Mouse (Mus musculus) forelimb bud, embryonic 11.5 days (tissue): ENCODE data around the gene Auts2.

ENCODE experiments used
- DNase-seq: peaks from one replicate; pipeline ENCODE4 v3.0.0-alpha.2; 2012; ENCODE audit warnings: low read depth, low spot score

Gene Auts2

DNA sequence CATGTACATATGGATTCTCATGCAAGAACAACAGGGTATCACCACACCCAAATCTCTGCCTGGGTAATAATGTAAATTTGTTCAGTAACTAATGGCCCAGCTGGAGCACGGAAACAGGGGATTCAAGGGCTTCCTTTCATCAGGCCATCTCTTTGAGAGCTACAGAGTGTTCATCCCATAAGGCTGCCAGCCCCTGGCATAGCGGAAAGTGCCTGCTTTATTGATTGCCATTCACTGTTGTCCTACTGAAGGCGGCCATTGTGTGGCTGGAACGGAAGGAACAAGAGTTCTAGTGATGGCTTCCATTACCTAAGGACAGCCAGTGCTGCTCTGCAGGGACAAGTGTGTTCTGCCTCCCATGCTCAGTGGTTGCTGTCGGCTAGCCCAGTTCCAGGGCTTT, 865.6 kb downstream of the Auts2 start:
- no peak for DNase-seq

DNA sequence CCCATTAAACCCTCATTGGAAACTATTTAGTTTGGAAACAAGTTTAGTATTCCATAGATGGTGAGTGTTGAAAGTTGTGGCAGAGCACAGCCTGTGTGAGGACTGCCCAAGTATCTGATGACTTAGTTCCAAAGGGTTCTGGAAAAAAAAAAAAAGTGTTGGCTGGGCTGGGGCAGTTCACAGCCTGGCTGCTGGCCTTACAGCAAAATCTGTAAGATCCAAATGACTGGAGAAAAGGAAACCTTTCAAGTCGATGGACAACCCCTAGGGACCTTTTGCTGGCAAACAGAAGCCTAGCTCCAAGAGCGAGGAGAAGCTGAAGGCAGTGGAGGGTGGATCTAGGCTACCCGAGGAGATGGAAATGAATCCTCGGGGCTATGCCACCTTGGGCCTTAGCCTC, 869.4 kb downstream of the Auts2 start:
- no peak for DNase-seq

DNA sequence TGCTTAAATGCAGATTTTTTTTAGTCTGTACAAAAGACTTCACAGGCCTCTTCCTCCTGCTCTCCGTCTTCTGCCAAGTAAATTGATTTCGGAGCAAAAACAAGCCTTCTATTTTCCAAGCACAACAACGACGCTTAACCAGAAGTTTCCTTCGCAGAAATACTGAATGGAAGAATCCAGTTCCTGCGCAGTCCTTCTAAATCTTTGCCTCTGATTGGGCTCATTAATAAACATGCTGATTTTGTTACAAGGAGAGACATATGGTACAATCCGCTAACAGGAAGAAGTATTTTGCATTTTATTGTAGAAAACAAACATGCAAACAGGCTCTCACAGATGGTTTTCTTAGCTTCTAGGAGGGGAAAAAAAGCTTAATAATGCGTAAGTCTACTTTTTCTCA, 878.1 kb downstream of the Auts2 start:
- no peak for DNase-seq

DNA sequence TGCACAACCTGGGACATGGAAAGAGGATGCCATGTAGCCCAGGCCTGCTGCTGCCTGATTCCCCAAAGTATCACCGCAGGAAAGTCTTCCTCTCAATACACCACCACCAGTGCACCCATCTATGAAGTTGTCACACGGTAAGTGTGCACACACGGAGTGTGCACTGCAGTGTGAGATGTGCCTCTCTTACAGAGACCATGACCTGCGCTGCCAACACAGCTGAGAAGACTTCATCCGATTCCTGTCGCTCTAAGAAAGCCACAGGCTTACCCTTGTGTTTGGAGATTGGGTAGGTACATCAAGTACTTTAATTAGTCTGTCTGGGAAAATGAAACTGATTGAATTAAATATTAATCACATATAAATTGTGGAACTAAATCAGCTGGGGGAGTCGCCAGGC, 878.5 kb downstream of the Auts2 start:
- no peak for DNase-seq

DNA sequence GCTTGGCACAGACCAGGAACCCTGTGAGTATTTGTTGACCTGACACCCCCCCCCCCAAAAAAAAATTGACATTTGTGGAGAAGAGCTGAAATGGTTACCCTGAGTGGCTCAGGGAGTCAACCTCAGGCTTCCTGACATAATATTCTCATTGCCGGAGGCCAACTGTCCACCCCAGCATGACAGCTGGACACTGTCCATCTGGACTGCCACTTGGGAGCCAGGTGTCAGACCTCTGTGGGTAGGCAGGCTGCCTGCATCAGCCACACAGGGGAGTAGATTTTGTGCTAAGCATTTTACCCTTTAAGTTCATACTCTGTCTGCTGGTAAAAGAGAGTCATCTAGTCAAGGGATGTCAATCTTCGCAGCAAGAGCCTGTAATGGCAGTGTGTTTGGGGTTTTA, 880.5 kb downstream of the Auts2 start:
- DNase-seq, result no peak

DNA sequence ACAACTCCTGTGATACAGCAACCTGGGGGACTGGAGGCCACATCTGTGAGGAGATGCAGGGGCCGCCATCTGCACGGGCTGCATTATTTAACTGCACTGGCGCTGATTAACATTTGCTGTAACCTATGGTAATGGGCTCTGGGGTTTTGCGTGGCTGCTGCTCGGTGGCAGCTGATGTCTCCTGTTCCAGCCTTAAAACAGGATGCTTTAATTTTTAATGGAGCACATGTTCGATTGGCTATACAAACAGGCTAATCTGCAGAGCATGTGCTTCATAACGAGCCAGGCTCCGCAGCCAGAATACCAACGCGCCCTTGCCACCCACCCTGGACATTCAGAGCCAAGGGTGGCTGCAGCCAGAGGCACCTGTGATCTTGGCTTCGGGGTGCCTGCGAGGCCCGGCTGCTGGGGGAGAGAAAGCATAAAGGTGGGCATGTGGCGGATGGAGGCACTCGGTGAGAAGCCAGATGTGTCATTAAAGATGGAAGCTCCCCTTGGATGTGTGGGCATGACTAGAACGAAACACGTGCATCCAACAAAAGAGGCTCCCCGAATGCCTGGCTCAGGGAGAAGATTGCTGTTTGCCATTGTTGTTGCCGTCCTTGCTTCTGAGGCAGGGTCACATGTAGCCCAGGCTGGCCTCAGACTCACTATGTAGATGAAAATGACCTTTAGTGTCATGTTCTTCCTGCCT, 884.2 kb downstream of the Auts2 start:
- DNase-seq, result no peak

DNA sequence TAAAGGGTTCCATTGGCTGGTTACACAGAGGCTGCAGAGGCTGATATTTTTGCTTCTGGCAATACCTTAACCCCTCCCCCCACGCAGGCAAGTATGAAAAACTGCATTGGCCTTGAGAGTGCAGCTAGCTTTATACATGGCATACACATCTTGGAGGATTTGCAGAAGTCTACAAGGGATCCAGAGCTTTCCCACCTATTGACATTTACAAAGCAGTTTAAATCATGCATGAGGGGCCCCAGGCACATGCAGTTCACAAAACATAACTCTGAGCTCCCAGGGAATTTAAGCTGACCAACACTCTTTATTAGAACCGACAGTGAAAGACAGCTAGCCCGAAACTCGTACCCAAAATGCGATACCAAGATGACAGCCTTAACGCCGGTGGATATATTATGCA, 888.9 kb downstream of the Auts2 start:
- DNase-seq, result no peak

DNA sequence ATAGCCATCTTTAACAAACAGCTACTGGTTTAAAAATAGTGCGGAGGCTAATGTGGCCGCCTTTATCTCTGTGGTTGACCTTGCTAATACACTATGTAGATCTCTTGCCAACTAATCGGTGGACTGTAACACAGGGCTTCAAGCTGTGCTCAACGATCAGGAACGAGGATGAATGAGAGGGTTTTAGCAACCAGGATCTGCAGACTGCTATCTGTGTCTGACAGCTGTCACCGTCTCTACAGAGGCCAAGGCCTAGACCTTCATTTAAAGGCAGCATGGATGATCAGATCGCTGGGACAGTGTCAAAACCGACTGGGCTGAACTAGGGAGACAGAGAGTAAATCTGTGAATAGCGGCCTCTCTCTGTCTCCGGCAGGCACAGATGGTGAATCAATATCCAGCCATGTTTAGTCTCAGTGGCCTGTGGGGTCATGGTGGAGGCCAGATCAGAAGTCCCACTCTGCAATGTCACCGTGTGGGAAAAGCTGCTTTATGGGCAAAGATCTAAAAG, 892.7 kb downstream of the Auts2 start:
- DNase-seq, result peak; percentile 49

DNA sequence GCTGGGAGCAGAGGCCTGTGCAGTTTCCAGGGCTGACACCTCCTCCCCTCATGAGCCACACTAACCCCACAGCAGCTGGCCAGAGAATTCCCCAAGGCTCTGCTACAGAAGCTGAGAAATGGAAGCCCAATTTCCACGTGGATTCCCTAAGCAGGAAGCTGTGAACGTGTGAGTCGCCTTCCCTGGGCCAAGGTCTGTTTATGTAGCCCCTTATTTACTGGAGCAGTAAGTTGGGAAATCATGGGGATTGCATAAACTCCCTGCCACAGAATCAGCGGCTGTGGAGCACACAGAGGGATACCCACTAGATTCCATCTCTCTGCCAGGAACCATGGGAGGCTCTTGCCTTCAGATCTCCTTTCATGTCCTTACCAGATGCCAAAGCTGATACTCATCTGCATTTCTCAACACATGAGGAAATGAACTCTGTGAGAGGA, 895.4 kb downstream of the Auts2 start:
- DNase-seq, result peak; percentile 70

DNA sequence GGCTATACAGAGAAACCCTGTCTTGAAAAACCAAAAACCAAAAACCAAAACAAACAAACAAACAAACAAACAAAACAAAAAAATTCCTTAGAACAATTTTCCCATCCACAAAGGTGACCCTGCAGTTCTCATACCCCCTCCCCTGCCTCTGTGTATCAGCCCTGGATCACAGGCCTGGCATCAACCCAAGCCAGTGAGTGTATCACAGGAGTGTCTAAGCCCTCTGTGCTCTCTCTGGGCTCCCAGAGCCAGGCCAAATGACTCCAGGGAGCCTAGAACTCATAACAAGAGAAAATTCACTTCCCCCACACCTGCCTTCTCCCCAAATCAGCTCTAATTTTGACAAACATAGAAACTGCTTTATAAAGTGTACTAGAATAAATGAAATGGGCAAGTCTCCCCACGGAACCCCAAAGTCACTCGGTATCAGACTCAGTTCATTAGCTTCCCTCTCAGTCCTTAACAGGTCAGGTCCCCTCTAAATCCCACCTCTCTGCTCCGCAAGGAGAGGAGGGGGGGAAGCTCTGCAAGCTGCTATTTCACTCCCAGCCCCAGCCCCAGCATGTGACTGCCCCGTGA, 896.0 kb downstream of the Auts2 start:
- no peak for DNase-seq

DNA sequence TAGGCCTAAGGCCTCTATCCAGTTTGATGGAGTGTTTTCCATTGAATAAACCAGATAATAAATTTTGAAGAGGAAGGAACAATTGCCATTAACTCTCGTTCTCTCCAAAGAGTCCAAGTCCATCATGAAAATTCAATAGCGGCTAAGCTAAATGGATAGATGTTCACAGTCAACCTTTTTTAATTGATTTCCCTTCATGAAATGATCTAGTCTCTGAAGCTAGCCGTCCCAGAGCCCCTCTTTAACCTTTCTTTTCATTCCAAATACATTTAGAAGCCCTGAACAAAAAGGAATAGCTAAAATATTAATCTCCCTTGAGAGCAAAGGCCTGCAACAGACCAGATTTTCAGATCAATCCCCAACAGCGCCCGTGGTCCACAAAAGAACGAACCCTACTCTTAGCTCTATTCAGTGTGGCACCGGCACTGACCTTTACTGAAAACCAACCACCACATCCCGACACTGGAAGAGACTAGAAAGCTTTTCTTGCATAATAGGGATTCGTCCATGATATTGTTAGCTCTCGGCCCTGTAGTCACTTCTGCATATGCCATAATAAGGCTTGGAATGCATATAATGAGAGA, 896.9 kb downstream of the Auts2 start:
- DNase-seq, result no peak

DNA sequence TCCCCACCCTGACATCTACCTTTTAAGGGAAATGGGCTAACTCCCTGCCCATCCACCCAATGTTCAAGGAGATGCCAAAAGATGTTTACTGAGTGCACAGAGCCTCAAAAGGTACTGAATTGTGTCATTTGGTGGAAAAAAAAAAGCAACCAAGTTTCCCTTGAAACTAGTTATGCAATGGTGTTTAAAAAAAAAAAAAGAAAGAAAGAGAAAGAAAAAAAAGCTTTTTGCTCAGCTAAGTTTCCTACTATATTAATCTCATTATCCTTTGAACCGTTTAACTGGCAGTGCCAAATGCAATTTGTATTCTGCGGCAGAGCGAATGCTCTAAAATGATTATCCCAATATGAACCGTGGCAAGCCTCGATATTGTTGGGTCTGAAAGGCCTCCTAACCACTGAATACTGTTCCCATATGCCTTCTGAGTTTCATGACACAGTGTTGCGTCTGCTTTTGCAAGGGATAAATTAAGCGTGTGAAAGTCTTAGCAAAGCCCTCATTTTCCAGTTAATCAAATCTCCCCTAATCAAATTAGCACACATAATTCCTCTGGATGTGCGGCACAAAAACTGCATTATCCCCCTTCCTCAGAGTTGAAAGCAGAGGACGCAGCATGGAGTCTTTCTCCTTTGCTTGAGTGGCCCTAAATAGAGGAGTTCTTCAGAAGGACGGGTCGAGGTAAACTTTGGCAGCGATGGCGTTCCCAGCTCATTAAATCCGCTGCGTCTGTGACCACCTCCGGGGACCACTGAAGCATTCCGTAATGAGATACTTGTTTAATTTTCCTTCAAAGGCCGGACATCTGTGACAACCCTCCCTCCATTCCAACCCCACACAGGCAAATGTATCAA, 897.6 kb downstream of the Auts2 start:
- DNase-seq, result no peak

DNA sequence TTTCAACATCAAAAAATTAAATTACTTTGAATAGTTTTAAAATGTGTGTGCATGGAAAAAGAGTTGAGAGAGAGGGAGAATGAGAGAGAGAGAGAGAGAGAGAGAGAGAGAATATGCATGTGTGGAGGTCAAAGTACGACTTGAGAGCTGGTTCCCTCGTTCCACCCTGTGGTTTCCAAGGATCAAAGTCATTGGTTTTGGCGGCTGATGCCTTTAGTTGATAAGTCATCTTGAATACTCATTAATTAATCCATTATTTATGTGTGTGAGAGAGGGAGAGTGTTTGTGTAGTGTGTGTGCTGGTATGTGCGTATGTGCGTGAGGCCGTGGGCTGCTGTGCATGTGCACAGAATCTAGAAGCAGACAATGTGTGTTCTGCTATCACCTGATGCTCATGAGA, 898.8 kb downstream of the Auts2 start:
- DNase-seq, result no peak

DNA sequence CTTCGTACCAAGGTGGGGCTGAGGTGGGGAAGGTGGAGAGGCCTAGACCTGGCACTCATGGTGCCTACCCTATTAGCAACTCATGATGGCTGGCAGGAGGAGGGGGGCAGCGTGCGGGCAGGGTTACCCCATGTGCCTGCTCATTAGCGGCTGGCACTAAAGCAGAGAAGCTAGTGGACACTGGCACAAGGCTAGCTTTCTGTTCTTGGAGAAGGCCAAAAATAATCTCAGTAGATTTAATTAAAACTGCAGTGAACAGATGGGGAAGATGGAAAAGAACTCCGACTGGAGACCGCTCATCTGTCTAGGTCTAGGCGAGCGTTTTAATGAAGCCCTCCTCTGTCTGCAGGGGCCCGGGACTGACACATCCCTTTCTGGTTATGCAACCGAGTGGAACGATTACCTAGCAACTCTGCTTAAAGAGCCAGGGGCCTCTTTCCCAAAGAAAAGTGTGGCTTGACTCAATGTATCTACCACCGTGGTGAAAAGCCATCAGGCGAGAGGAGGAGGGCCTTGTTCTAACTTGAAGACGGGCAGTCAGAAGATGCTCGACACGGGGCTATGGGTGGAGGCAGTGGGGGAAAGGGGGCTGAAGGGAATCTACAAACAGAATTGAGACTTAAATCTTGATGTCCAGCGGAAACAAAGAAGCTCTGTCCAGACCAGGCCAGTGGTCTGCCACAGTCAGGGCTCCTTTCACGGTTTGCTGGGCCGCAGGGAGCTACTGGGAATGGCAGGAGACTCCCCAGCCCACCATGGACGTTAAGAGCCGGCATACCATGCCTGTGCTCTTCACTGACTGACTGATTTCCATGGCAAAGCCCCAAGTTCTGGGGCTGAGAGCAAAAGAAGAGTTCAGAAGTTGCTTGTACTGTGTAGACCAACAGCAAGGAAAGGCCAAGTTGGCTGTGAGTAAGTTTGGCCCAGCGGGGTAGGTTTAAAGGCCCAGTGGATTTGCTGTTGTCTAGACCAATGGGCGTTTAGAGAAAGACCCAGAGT, 899.7 kb downstream of the Auts2 start:
- no peak for DNase-seq

DNA sequence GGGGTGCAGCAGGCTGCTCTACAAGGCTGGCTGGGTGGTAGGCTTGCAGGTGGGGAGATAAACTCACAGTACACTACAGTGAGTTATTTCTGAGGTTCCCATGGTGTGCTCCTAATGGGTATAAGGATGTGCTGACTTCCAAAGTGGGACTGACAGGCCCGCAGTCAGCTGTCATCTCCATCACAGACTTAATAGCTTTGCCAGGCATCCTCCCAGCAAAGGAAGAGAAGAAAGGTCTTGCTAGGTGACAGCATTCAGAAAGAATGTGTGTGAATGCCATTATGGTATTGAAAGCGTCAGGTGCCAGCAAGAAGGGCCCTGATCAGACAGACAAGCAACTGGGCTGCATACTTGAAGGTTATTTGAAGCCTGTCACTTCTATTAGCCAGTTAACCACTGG, 900.4 kb downstream of the Auts2 start:
- DNase-seq, result no peak

DNA sequence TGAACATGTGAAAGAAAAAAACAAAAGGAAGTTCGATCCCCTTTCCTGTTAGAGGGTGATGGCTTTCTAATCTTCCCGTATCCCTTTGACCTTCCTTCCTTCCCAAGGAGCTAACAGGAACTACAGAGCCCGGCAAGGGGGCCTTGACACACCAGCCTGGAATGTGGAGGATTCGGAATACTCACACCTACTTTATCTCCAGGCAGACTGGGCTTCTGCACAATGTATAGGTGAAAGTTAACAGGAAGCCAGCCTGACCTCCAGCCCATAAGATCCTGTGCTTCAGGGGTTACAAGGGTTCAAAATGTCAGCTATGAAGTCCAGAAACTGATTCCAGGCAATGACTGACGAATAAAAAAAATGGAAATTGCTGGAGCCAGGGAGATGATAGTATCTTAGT, 906.7 kb downstream of the Auts2 start:
- no peak for DNase-seq

DNA sequence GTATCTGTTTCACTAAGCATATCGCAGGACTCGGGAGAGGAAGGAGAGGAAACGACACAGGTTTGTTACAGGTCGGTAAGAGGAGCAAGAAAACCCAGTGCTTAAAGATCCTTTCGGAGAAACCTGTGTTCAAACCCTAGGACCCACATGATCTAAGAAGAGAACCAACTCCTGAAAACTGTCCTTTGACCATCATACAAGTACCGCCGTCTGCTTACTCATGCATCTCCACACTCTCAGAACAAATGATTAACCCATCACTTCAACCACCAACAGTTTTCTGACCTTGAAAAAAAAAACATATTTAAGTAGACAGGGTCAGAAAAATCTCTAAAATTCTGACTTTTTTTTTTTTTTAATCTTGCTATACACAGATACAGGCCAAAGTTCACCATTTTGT, 908.4 kb downstream of the Auts2 start:
- DNase-seq, result no peak

DNA sequence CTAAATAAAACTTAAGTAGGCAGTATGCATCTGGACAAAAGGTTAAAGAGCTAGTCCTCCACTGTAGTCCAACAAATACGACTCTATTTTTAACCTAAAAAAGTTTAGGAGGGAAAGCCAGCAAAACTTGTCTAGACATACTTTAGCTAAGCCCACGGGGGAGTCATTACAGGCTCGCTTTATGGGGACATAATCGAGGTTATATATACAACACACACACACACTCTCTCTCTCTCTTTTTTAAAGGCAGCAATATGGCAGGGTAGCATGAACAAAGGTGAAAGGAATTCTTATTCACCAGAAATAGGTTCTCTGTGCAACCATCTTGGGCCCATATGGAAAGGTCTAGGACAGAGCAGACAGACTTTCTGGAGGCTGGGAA, 911.2 kb downstream of the Auts2 start:
- no peak for DNase-seq

DNA sequence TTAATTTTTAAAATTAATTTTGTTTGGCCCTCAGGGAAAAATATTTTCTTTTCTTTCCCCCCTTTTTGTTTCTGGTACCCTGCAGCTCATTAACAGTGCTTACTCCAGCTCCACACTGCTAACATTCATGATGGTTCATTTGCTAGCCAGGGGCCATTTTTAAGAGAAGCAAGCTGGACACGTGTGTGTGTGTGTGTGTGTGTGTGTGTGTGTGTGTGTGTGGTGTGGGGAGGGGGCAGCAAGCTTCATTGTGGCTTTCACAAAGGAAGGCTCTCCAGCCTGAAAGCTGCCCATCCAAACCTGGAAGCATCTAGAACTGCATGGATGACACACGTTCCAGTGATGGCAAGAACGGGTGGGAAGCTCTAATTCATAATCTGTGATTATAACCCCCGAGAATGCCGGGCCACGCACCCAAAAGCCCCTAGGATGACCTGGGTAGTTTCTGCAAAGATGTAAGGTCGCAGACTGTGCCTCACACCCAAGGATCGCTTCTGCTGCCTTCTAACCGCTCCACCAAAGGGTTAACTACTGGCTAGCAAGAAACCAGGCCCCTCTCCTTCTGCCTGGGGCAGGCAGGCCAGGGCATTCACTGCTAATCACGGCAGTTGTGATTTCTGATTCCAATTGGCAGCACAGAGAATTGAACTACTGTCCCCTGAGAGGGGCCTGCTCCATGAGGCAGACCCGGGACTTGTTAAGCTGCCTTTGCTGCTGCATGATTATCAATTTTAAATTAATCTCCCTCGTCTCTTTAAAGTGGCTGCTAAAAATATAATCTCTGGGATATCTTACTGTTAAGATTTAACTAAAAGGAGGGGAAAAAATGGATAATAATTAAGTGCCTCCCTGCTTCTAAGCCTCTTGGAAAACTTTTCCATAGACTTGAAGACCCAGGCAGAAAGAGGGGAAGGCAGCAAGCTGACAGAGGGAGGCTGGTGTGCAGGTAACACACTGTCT, 911.8 kb downstream of the Auts2 start:
- peak; percentile 66 for DNase-seq

DNA sequence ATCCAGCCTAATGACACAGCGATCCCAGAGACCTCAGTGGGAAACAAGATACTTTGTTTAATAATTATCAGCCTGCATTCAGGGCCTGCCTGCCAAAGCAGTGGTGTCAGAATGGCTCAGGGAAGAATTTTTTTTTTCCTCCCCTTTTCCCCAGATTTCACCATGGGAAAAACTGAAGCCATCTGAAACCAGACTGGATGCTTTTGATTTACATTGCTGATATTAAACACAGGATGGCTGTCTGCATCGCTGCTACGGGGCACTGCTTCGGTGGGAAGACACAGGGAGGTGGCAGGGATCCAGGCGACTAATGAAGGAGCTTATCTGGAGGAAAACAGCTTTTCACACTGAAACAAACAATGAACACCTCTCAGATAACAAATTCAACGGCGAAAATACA, 912.6 kb downstream of the Auts2 start:
- no peak for DNase-seq
